Mouse (Mus musculus): ENCODE data around the gene Hoxa2. TPM values are rescaled to one million over a fixed set of nuclear protein-coding genes. Genes with fewer than 3 reads are reported as not detected.

Gene Hoxa2
- total RNA-seq, 2 experiments from 2014 or later, result not detected

DNA sequence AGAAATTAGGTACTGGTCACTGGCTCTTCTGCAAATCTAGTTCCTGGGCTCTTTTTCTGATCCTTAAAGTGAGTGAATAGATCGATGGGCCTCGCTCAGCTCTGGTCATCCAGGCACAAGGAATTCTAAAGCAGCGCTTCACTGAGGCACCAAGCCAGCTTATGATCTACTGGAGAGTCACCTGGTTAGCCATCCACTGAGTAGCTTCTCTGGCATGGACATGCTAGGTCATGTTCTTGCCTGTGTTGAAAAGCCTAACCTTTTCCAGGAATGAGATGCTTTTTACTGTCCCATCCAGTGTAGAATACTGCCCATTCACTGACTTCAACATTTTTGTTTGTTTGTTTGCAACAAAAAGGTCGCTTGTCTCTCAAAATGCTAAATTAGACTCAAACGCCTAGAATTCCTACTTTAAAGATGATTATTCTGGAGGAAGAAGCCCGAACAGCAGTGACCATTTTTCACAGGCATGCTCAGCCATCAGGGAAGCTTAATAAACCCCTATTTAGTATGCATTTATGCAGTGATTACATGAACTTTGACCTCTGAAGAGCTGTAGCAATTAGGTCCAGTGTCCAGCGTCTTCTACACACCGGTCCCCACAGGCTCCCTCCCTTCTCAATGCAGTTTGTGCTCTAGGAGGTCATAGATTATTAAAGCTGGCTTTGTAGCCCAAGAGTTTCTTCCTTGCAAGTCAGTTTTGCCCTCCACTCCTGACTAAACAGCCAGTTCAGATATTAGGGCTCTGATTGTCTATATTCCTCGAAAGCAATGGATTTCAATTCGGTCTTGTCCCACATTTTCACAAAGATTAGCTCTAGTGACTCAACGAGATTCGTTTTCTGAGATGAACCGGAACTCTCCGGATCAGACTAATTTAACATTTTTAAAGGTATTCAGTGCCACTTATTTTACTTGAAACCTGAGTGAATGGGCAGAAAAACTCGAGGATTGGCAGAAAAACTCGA lies 12.1 kb downstream of the Hoxa2 start:
- DNase-seq (ENCODE audit: extremely low spot score in 1 of 2, low spot score in 1 of 2), result no peak

DNA sequence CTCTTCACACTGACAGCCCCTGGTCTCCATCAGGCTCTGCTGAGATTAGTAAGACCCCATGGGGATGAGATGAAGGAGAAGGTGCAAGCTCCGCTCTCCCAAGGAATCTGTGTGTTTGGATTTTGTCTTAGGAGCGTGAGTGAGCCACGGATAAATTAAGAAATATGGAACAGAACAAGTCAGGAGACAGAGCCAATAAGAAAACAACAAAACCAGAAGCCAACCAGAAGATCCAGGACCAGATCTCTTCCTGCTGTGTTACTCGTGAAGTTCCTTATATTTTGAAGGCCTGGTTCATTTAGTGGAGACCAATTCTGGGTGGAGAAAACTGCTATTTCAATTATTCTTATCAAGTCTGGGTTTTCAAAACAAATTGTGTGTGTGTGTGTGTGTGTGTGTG lies 13.1 kb downstream of the Hoxa2 start:
- no peak for DNase-seq (ENCODE audit: extremely low spot score in 1 of 2, low spot score in 1 of 2)

- DNase-seq (ENCODE audit: extremely low spot score in 1 of 2, low spot score in 1 of 2), result no peak
Measured at GRCm38 (mm10) chr6:52150401-52150966, 14.1 kb downstream of the Hoxa2 start.

DNA sequence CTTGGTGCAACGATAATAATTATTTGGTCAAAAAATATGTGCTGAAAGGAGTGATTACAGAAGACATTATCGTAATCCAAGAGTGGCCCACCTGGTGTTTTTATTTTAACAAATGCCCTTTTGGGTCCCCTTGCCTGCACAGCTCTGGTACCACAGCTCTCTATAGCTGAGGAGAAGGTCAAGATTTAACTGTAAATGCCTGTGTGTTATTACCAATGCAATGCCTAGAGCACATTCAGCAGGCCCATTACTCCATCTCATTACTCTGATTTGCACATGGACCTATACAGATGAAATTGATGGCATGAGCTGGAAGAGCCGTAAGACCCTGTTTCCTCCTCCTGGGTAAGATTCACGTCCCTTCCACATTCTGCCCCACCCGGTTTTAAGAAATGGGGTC lies 25.5 kb downstream of the Hoxa2 start:
- DNase-seq (ENCODE audit: extremely low spot score in 1 of 2, low spot score in 1 of 2), result no peak

GRCm38 (mm10) chr6:52138576-52138975 lies 26.1 kb downstream of the Hoxa2 start:
- DNase-seq (ENCODE audit: extremely low spot score in 1 of 2, low spot score in 1 of 2), result no peak

DNA sequence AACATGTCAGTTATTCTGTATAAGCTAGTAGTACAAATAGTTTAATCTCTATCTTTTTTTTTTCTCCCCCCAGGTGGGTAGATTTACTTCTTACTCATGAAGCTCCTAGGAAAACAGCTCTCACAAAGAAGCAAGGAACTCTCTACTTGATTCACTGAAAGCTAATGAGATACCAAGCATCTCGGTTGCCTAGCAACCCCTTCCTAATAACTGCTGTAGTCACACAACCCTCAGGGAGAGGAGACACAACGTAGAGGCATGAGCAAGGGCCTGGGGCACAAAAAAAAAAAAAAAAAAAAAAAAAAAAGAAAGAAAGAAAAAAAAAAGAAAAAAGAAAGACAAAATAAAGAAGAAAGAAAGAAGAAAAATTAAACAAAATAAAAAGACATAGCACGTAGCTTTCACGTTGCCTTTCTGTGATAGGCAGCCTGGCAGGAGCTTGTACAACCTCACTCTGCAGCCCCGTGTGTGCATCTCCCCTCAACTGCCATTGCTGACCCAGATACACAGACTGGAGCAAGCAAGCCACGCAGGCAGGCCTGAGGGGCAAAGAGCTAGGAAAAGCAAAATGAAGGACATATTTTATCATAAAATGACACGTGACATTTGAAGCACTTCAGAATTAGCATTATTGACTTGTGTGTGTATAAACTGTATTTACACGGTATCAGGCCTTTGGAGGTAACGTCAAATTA lies 26.6 kb downstream of the Hoxa2 start:
- DNase-seq (ENCODE audit: extremely low spot score in 1 of 2, low spot score in 1 of 2), result no peak

DNA sequence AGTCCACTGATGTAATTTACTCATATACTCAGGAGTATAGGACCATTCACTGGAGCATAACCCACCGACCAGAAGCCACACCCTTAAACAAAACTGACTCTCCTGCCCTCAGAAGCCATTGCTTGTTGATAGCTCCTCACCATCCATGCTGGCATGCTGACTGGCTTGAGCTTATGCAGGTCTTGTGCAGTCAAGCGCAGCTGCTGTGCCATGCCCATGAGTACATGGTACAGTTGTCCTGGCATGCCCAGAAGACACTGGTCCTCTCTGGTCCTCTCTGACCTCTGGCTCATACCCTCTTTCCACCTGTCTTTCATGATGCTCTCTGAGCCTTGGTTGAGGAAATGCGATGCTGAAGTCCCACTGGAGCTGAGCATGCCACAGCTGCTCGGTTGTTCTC lies 41.0 kb downstream of the Hoxa2 start:
- DNase-seq (ENCODE audit: extremely low spot score in 1 of 2, low spot score in 1 of 2), result no peak

- no peak for DNase-seq (ENCODE audit: extremely low spot score in 1 of 2, low spot score in 1 of 2)
Measured at GRCm38 (mm10) chr6:52121173-52121572, 43.5 kb downstream of the Hoxa2 start.

- DNase-seq (ENCODE audit: extremely low spot score in 1 of 2, low spot score in 1 of 2), result no peak
Measured at GRCm38 (mm10) chr6:52118903-52119635, 45.6 kb downstream of the Hoxa2 start.

GRCm38 (mm10) chr6:52115899-52116298 lies 48.7 kb downstream of the Hoxa2 start:
- DNase-seq (ENCODE audit: extremely low spot score in 1 of 2, low spot score in 1 of 2), result no peak

Other genes with a start within 250 kb of the Hoxa2 start
- gene Skap2, start 152.3 kb downstream of the Hoxa2 start, total RNA-seq (2021), result 10 to 100 TPM; 13.1 to 13.6 TPM
- gene Hoxa1, start 6.5 kb downstream of the Hoxa2 start, total RNA-seq (2021), result not detected
- not detected for gene 5730596B20Rik, start 12.7 kb upstream of the Hoxa2 start, total RNA-seq (2021)
- gene Hoxa4, start 26.9 kb upstream of the Hoxa2 start, total RNA-seq (2021), result not detected
- gene Hoxa5, start 39.8 kb upstream of the Hoxa2 start, total RNA-seq (2021), result not detected
- not detected for gene Hoxa6, start 43.9 kb upstream of the Hoxa2 start, total RNA-seq (2021)
- gene Hoxa3, start 48.5 kb upstream of the Hoxa2 start, total RNA-seq (2021), result not detected
- gene Gm28308, start 48.5 kb upstream of the Hoxa2 start, total RNA-seq (2021), result not detected
- not detected for gene Hoxa7, start 57.0 kb upstream of the Hoxa2 start, total RNA-seq (2021)
- gene Hoxa9, start 66.3 kb upstream of the Hoxa2 start, total RNA-seq (2021), result not detected
- gene Hoxa10, start 76.0 kb upstream of the Hoxa2 start, total RNA-seq (2021), result not detected
- not detected for gene Hoxa11, start 81.0 kb upstream of the Hoxa2 start, total RNA-seq (2021)
- gene Hoxa13, start 96.0 kb upstream of the Hoxa2 start, total RNA-seq (2021), result not detected
- gene Evx1, start 148.7 kb upstream of the Hoxa2 start, total RNA-seq (2021), result not detected

Measured in layer of hippocampus, postnatal 25 days (tissue).